In the genomic region with DNA sequence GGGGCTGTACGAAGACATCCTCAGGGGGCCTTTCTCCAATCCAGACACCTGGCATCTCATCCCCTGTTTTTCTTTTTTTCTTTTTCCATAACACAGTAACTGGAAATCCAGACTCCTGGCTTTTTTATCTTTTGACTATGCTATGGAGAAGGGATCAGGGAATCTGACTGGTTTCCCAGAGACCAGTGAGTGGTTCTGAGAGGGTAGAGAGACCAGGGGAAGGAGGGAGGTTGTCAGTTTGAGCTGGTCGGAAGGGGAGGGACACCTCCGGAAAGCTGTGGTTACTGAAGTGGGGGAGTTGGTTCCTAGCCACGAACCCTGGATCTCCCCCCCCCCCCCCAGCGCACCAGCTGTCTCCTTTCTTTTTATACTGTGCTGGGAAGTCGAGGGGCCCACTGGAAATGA, we compare ENCODE assay signal across 8 mouse cellular contexts. TPM values are rescaled to one million over a fixed set of nuclear protein-coding genes. Genes with fewer than 3 reads are reported as not detected.
DNase-seq lines count a peak whose midpoint lies in the region; ATAC-seq and TF ChIP-seq lines count a peak whose summit lies in the region.

No protein-coding gene starts in this region.

- H3K36me3 ChIP-seq in embryonic facial prominence, embryonic 11.5 days (replicated peaks; ENCODE audit: control insufficient read depth, insufficient read depth, low read depth, low read length) = no peaks in the 10 kb centered on the region; the same call in 1 of the 2 replicates
- peaks cover 37% of the 10 kb centered on the region for H3K36me3 ChIP-seq in hindbrain, embryonic 10.5 days
- H3K36me3 ChIP-seq in liver, embryonic 14.5 days (replicated peaks; ENCODE audit: control insufficient read depth, insufficient read depth, low read depth) = no peaks in the 10 kb centered on the region
- H3K36me3 ChIP-seq in neural tube, embryonic 13.5 days = peaks cover 13% of the 10 kb centered on the region

- no peak for TF ChIP-seq CTCF in liver, embryonic 14.5 days (IDR thresholded peaks at IDR 0.05; ENCODE audit: low read depth)

- peak overlapping the region; percentile 92 for H3K4me2 ChIP-seq in embryonic facial prominence, embryonic 11.5 days (ENCODE audit: low read depth, low read length)
- peak overlapping the region; percentile 98 for H3K4me2 ChIP-seq in liver, embryonic 14.5 days (ENCODE audit: low read depth)
- peak overlapping the region; percentile 90 for H3K4me2 ChIP-seq in neural tube, embryonic 13.5 days

- H3K27ac ChIP-seq in embryonic facial prominence, embryonic 11.5 days (replicated peaks; ENCODE audit: low read depth, low read length) = peak overlapping the region; percentile 91
- H3K27ac ChIP-seq in hindbrain, embryonic 10.5 days = peak overlapping the region; percentile 99
- H3K27ac ChIP-seq in liver, embryonic 14.5 days = no peak overlapping the region
- peak overlapping the region; percentile 97 for H3K27ac ChIP-seq in neural tube, embryonic 13.5 days (replicated peaks)

- H3K9me3 ChIP-seq in embryonic facial prominence, embryonic 11.5 days (replicated peaks; ENCODE audit: control insufficient read depth, low read length) = no peaks in the 10 kb centered on the region
- H3K9me3 ChIP-seq in hindbrain, embryonic 10.5 days = no peaks in the 10 kb centered on the region
- H3K9me3 ChIP-seq in liver, embryonic 14.5 days (ENCODE audit: control insufficient read depth, low read length) = no peaks in the 10 kb centered on the region
- H3K9me3 ChIP-seq in neural tube, embryonic 13.5 days = no peaks in the 10 kb centered on the region

- TF ChIP-seq EP300 in liver, embryonic 14.5 days (IDR thresholded peaks at IDR 0.05; ENCODE audit: low read depth) = no peak

- peaks cover 5% of the 10 kb centered on the region; the same call in 1 of the 2 replicates for H3K4me1 ChIP-seq in embryonic facial prominence, embryonic 11.5 days (ENCODE audit: control insufficient read depth, insufficient read depth, low read length)
- peaks cover 82% of the 10 kb centered on the region for H3K4me1 ChIP-seq in hindbrain, embryonic 10.5 days (replicated peaks)
- H3K4me1 ChIP-seq in liver, embryonic 14.5 days (replicated peaks; ENCODE audit: control insufficient read depth in 2 of 2, insufficient read depth in 2 of 2, low read length in 1 of 2) = peaks cover 26 to 59% of the 10 kb centered on the region in 2 experiments
- peaks cover 58% of the 10 kb centered on the region for H3K4me1 ChIP-seq in neural tube, embryonic 13.5 days (replicated peaks)

- peak overlapping the region; percentile 99 for H3K9ac ChIP-seq in embryonic facial prominence, embryonic 11.5 days (replicated peaks; ENCODE audit: low read length)
- peak overlapping the region; percentile 78 for H3K9ac ChIP-seq in liver, embryonic 14.5 days (replicated peaks)
- H3K9ac ChIP-seq in neural tube, embryonic 13.5 days = peak overlapping the region; percentile 98

- H3K27me3 ChIP-seq in embryonic facial prominence, embryonic 11.5 days (ENCODE audit: control insufficient read depth, insufficient read depth, low read length) = no peaks in the 10 kb centered on the region
- 0 out of 2 replicates have a peak, but pooled peaks cover 1% of the 10 kb centered on the region for H3K27me3 ChIP-seq in hindbrain, embryonic 10.5 days (ENCODE audit: insufficient read depth, poor library complexity, severe bottlenecking)
- no peaks in the 10 kb centered on the region for H3K27me3 ChIP-seq in liver, embryonic 14.5 days (ENCODE audit: control insufficient read depth, insufficient read depth, low read length)
- H3K27me3 ChIP-seq in neural tube, embryonic 13.5 days = no peaks in the 10 kb centered on the region

- DNase-seq in 416B (ENCODE audit: low read depth) = peak; percentile 97
- DNase-seq in CD4-positive, CD25-positive, alpha-beta regulatory T cell, adult 2 months (ENCODE audit: low read depth, low spot score) = peak; percentile 56
- DNase-seq in embryonic facial prominence, embryonic 11.5 days (ENCODE audit: low spot score) = peak; percentile 48
- DNase-seq in hindbrain, embryonic 10.5 days (ENCODE audit: low spot score) = no peak
- DNase-seq in liver, embryonic 14.5 days (ENCODE audit: low read depth in 3 of 3, low spot score in 3 of 3) = no peak
- DNase-seq in urinary bladder, postnatal 10 days (ENCODE audit: low spot score) = no peak
- DNase-seq in ovary, adult 18-20 months (ENCODE audit: low spot score) = no peak

- peak overlapping the region; percentile 96 for H3K4me3 ChIP-seq in embryonic facial prominence, embryonic 11.5 days (ENCODE audit: low read depth, low read length)
- H3K4me3 ChIP-seq in hindbrain, embryonic 10.5 days = peak overlapping the region; percentile 93
- peak overlapping the region; percentile 58 to 80 for H3K4me3 ChIP-seq in liver, embryonic 14.5 days (ENCODE audit: insufficient read depth in 1 of 2, low read depth in 2 of 2, low read length in 2 of 2)
- H3K4me3 ChIP-seq in neural tube, embryonic 13.5 days = peak overlapping the region; percentile 89

- ATAC-seq in embryonic facial prominence, embryonic 11.5 days (replicated peaks; ENCODE audit: insufficient number of reproducible peaks, low FRiP score, low TSS enrichment, low read depth) = peak; percentile 25; the same call in 1 of the 2 replicates
- 0 out of 2 replicates have a peak, but pooled peaks have one; percentile 34 for ATAC-seq in liver, embryonic 14.5 days (ENCODE audit: insufficient read depth)
- ATAC-seq in neural tube, embryonic 13.5 days (ENCODE audit: low read depth) = 0 out of 2 replicates have a peak, but pooled peaks have one; percentile 29

- 0% methylated on average over 4 of the region's 6 CpGs for WGBS in embryonic facial prominence, embryonic 11.5 days
- WGBS in hindbrain, embryonic 10.5 days = 0% methylated on average over 6 of the region's 6 CpGs
- WGBS in liver, embryonic 14.5 days (ENCODE audit: insufficient replicate concordance) = 1% methylated on average over 5 of the region's 6 CpGs
- WGBS in neural tube, embryonic 13.5 days = 0% methylated on average over 6 of the region's 6 CpGs

RNA-seq across cellular contexts. Expression of gene Arhgef2, which starts 17.2 kb away (rescaled TPM):
- 82.2 and 89.3 TPM in 2 replicates for polyA plus RNA-seq in embryonic facial prominence, embryonic 11.5 days (2014; fragmentation: Nextera tagmentation; extraction: Ambion mirVana)
- polyA plus RNA-seq in hindbrain, embryonic 10.5 days (2016; fragmentation: Nextera tagmentation; extraction: Ambion mirVana) = 111 and 123 TPM in 2 replicates
- polyA plus RNA-seq in liver, embryonic 14.5 days (2012; rRNA removed) = 8.5 and 8.9 TPM in 2 replicates
- polyA plus RNA-seq in liver, embryonic 14.5 days (2014; fragmentation: Nextera tagmentation; extraction: Ambion mirVana) = 10.1 and 11.5 TPM in 2 replicates
- polyA plus RNA-seq in neural tube, embryonic 13.5 days (2015; fragmentation: Nextera tagmentation; extraction: Ambion mirVana) = 146 and 157 TPM in 2 replicates

RNA-seq across cellular contexts. Expression of gene Rxfp4, which starts 30.0 kb away (rescaled TPM):
- not detected in 2 replicates for polyA plus RNA-seq in embryonic facial prominence, embryonic 11.5 days (2014; fragmentation: Nextera tagmentation; extraction: Ambion mirVana)
- polyA plus RNA-seq in hindbrain, embryonic 10.5 days (2016; fragmentation: Nextera tagmentation; extraction: Ambion mirVana) = not detected in 2 replicates
- not detected in 2 replicates for polyA plus RNA-seq in liver, embryonic 14.5 days (2012; rRNA removed)
- not detected in 2 replicates for polyA plus RNA-seq in liver, embryonic 14.5 days (2014; fragmentation: Nextera tagmentation; extraction: Ambion mirVana)
- not detected in 2 replicates for polyA plus RNA-seq in neural tube, embryonic 13.5 days (2015; fragmentation: Nextera tagmentation; extraction: Ambion mirVana)

RNA-seq across cellular contexts. Expression of gene Ssr2, which starts 47.3 kb away (rescaled TPM):
- 184 and 201 TPM in 2 replicates for polyA plus RNA-seq in embryonic facial prominence, embryonic 11.5 days (2014; fragmentation: Nextera tagmentation; extraction: Ambion mirVana)
- 207 and 220 TPM in 2 replicates for polyA plus RNA-seq in hindbrain, embryonic 10.5 days (2016; fragmentation: Nextera tagmentation; extraction: Ambion mirVana)
- 165 and 230 TPM in 2 replicates for polyA plus RNA-seq in liver, embryonic 14.5 days (2012; rRNA removed)
- 168 and 173 TPM in 2 replicates for polyA plus RNA-seq in liver, embryonic 14.5 days (2014; fragmentation: Nextera tagmentation; extraction: Ambion mirVana)
- 157 and 164 TPM in 2 replicates for polyA plus RNA-seq in neural tube, embryonic 13.5 days (2015; fragmentation: Nextera tagmentation; extraction: Ambion mirVana)

Comparison
In these comparisons a context has a peak if more than half of its experiments do, and no peak if none do; other contexts are left out.
1. DNase-seq: peak in 416B (single experiment), CD4-positive, CD25-positive, alpha-beta regulatory T cell, adult 2 months (single experiment) and embryonic facial prominence, embryonic 11.5 days (single experiment); none in hindbrain, embryonic 10.5 days (single experiment), liver, embryonic 14.5 days (0 of 3), urinary bladder, postnatal 10 days (single experiment) and ovary, adult 18-20 months (single experiment).
2. Peak in every context shown above with its lines, with median percentiles within 50 percentile points of each other: ATAC-seq, H3K4me2 ChIP-seq, H3K4me3 ChIP-seq and H3K9ac ChIP-seq.